Mouse (Mus musculus): ENCODE data around the gene Zfp985. TPM values are rescaled to one million over a fixed set of nuclear protein-coding genes. Genes with fewer than 3 reads are reported as not detected.
"Not testable (repeated sequence)": the region's sequence is repeated elsewhere in the genome, so short reads cannot be mapped to it uniquely, and the experiment has no call there.

Zfp985 gene
- total RNA-seq, 2 experiments from 2014 or later, result 0.26 to 0.67 TPM

DNA sequence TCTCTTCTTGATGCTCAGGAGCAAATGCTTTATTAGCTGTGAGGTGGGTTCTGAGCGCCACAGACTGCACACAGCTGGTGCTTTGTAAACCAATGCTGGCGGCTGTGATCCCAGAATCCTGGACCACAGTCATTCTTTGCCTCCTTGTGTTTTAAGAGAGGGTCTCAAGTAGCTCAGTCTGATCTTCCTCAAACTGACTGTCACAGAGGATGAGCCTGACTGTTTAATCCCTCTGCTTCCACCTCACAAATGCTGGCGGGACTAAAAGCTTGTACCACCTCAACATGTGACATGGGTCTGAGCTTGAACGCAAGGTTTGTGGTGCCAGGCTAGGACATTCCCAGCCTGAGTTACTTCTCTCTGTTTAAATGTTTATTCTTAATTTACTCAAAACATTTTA, 52.4 kb downstream of the Zfp985 start:
- DNase-seq, result no peak

- not testable (repeated sequence) for DNase-seq
These were observed 53.4 kb downstream of the Zfp985 start for GRCm38 (mm10) chr4:147606511-147606910.

DNA sequence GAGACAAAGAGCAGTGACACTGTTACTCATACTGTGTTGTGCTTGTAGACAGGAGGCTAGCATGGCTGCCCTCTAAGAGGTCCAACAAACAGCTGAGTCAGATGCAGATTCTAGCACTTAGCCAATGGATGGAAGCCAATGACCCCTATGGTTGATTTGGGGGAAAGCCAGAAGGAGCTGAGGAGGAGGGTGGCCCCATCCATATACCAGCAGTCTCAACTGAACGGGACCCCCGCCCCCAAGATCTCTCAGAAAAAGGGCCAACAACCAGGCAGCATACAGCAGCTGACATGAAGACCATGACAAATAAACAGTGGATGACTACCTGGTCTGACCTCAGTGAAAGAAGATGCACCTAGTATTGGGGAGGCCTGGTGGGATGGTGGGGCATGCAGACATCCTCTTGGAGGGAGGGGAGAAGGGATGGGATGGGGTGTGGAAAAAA, 80.8 kb downstream of the Zfp985 start:
- not testable (repeated sequence) for DNase-seq

Other genes starting within 250 kb of the Zfp985 start
- gene Zfp988, start 247.6 kb upstream of the Zfp985 start, total RNA-seq (2021), result not detected
- 1 to 10 TPM in 1 of 2 experiments, under 1 TPM in 1; 0.22 to 1.0 TPM for gene Zfp978, start 192.0 kb upstream of the Zfp985 start, total RNA-seq (2021)
- gene Zfp982, start 60.9 kb upstream of the Zfp985 start, total RNA-seq (2021), result 10 to 100 TPM in 1 of 2 experiments, 1 to 10 TPM in 1; 8.7 to 10.3 TPM
- gene Gm16503, start 13.1 kb upstream of the Zfp985 start, total RNA-seq (2021), result under 1 TPM in 1 of 2 experiments, not detected in 1; 0.13 TPM
- gene Zfp979, start 89.2 kb downstream of the Zfp985 start, total RNA-seq (2021), result 1 to 10 TPM; 2.3 to 2.5 TPM
- gene Zfp534, start 149.3 kb downstream of the Zfp985 start, total RNA-seq (2021), result not detected

All from heart, adult 18-20 months (tissue).